ENCODE assay signal across 8 mouse cellular contexts in the genomic region with DNA sequence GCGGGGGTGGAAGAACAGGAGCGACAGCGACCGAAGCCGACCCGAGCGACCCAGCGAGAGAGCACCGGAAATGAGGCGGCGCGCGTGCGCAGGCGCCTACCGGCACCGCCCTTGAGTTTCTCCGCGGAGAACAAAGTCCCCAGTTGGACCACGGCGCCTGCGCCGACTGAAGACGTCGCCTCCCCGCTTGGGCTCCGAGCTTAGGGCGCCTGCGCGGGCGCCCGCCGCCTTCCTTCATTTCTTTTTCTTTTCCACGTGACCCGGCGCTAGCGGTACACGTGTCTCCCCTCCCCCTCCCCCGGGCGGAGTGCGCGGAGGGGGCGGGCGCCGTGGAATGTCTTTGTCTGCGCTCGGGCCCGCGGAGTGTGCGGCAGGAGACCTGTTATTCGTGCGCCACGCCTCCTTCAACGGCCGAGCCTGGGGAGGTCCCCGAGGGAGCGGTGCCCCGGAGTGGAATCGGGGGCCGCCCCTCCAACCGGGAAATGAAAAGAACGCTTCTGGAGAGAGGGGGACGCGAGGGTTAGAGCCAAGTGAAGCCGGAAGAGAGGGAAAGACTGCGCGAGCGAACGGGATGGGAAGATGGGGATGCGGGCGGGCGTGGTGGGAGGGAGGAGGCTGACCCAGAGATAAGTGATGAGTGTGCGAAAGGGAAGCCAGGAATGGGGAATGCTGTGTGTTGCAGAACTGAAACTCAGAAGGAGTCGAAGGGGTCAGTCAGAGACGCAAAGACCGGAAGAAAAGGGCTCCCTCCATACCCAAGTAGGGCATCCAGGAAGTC. TPM values are rescaled to one million over a fixed set of nuclear protein-coding genes. Genes with fewer than 3 reads are reported as not detected.
A peak's percentile ranks its signal among the peaks of the same experiment; 100 is the strongest.
DNase-seq lines count a peak whose midpoint lies in the region; ATAC-seq and TF ChIP-seq lines count a peak whose summit lies in the region.

A gene (minus strand): TSS at position 72 of the 778 bp plus-strand sequence.

- H3K4me3 ChIP-seq in hindbrain, embryonic 10.5 days, result peak within 1 kb of the TSS; percentile 97
- H3K4me3 ChIP-seq in lung, postnatal 0 days (ENCODE audit: low read depth, low read length), result peak within 1 kb of the TSS; percentile 99

- no peak for TF ChIP-seq CTCF in lung, postnatal 0 days (IDR thresholded peaks at IDR 0.05)

- H3K4me1 ChIP-seq in hindbrain, embryonic 10.5 days (replicated peaks), result peaks cover 31% of the 10 kb centered on the region
- peaks cover 4% of the 10 kb centered on the region; the same call in 1 of the 2 replicates for H3K4me1 ChIP-seq in lung, postnatal 0 days (ENCODE audit: insufficient read depth, low read depth, low read length)

- peak; percentile 66 for TF ChIP-seq EP300 in lung, postnatal 0 days (IDR thresholded peaks at IDR 0.05)

- no peaks in the 10 kb centered on the region for H3K9me3 ChIP-seq in hindbrain, embryonic 10.5 days
- no peaks in the 10 kb centered on the region for H3K9me3 ChIP-seq in lung, postnatal 0 days (ENCODE audit: low read length)

- H3K9ac ChIP-seq in lung, postnatal 0 days (replicated peaks; ENCODE audit: low read depth), result peak within 1 kb of the TSS; percentile 95

- DNase-seq in MN1 (ENCODE audit: low spot score), result peak; percentile 98
- peak; percentile 94 for DNase-seq in cerebellum, adult 9-10 months
- peak; percentile 99 for DNase-seq in hindbrain, embryonic 10.5 days (ENCODE audit: low spot score)
- peak; percentile 96 for DNase-seq in layer of hippocampus, adult 9-11 months
- DNase-seq in lung, postnatal 0 days (ENCODE audit: low spot score), result peak; percentile 99
- DNase-seq in ovary, postnatal 14 days (ENCODE audit: low spot score), result peak; percentile 94
- peak; percentile 98 for DNase-seq in thymus, postnatal 14 days

- peak within 1 kb of the TSS; percentile 78 for H3K4me2 ChIP-seq in lung, postnatal 0 days (replicated peaks; ENCODE audit: low read depth, low read length)

- 1% methylated on average over 76 of the region's 76 CpGs for WGBS in hindbrain, embryonic 10.5 days
- WGBS in lung, postnatal 0 days, result under 1% methylated on average over 70 of the region's 76 CpGs

- peak within 1 kb of the TSS; percentile 100 for H3K27ac ChIP-seq in hindbrain, embryonic 10.5 days
- peak within 1 kb of the TSS; percentile 97 for H3K27ac ChIP-seq in lung, postnatal 0 days (ENCODE audit: low read length)

- peaks cover 23% of the 10 kb centered on the region for H3K36me3 ChIP-seq in hindbrain, embryonic 10.5 days
- H3K36me3 ChIP-seq in lung, postnatal 0 days (ENCODE audit: insufficient read depth, low read length), result no peaks in the 10 kb centered on the region

- H3K27me3 ChIP-seq in hindbrain, embryonic 10.5 days (ENCODE audit: insufficient read depth, poor library complexity, severe bottlenecking), result no peaks in the 10 kb centered on the region
- H3K27me3 ChIP-seq in lung, postnatal 0 days (replicated peaks; ENCODE audit: insufficient read depth, low read length), result no peaks in the 10 kb centered on the region

- ATAC-seq in frontal cortex, adult (ENCODE audit: low TSS enrichment), result peak; percentile 96
- ATAC-seq in lung, postnatal 0 days, result peak; percentile 95

RNA-seq across cellular contexts. Expression of the gene that starts here (rescaled TPM):
- 160 and 168 TPM in 2 replicates for polyA plus RNA-seq in hindbrain, embryonic 10.5 days (2016; fragmentation: Nextera tagmentation; extraction: Ambion mirVana)
- polyA plus RNA-seq in lung, postnatal 0 days (2015; fragmentation: Nextera tagmentation; extraction: Ambion mirVana), result 42.9 and 48.9 TPM in 2 replicates

Comparison
In these comparisons a context has a peak if more than half of its experiments do, and no peak if none do; other contexts are left out.
1. Peak in every context shown above with its lines: DNase-seq, ATAC-seq, H3K4me3 ChIP-seq and H3K27ac ChIP-seq.